Mouse (Mus musculus) MEL (cell line): ENCODE measurements around the gene Fhad1.

Experiments used
- CTCF ChIP-seq, 3 experiments: IDR thresholded peaks in 2 of 3; conservative IDR thresholded peaks in 1 of 3; 2 replicates each; pipeline ENCODE4 v1.5.1; 2011 to 2012; ENCODE audit warnings: low read length in 3 of 3, low read depth in 2 of 3, mild to moderate bottlenecking in 2 of 3, improper control_type of control experiment in 1 of 3, inconsistent platforms in 1 of 3, mixed read lengths in 1 of 3, moderate library complexity in 1 of 3; ENCODE audit not compliant: control insufficient read depth in 1 of 3, insufficient read depth in 1 of 3, poor library complexity in 1 of 3, severe bottlenecking in 1 of 3
- GABPA ChIP-seq: IDR thresholded peaks from 2 replicates; pipeline ENCODE4 v1.6.1; 2012; ENCODE audit warnings: low read depth, mild to moderate bottlenecking, inconsistent platforms, low read length, improper control_type of control experiment, moderate library complexity
- MAFK ChIP-seq: IDR thresholded peaks from 2 replicates; pipeline ENCODE4 v1.6.1; 2011; ENCODE audit warnings: low read depth, mild to moderate bottlenecking, low read length, improper control_type of control experiment, borderline replicate concordance
- MAX ChIP-seq: IDR thresholded peaks from 2 replicates; pipeline ENCODE4 v1.6.1; 2011; ENCODE audit warnings: low read length, improper control_type of control experiment
- POLR2A ChIP-seq, 2 experiments: IDR thresholded peaks; 2 replicates each; pipeline ENCODE4 v1.6.1; 2011 to 2012; ENCODE audit warnings: low read length in 2 of 2, mild to moderate bottlenecking in 2 of 2, control low read depth in 1 of 2, improper control_type of control experiment in 1 of 2, low read depth in 1 of 2, moderate library complexity in 1 of 2; ENCODE audit not compliant: control insufficient read depth in 1 of 2, insufficient read depth in 1 of 2, poor library complexity in 1 of 2
- TCF12 ChIP-seq: IDR thresholded peaks from 2 replicates; pipeline ENCODE4 v1.6.1; 2014; ENCODE audit warnings: low read depth, mild to moderate bottlenecking, inconsistent platforms, low read length, improper control_type of control experiment, moderate library complexity
- USF2 ChIP-seq, 2 experiments: IDR thresholded peaks; 2 replicates each; pipeline ENCODE4 v1.6.1; 2011 to 2012; ENCODE audit warnings: improper control_type of control experiment in 2 of 2, low read length in 2 of 2, borderline replicate concordance in 1 of 2, inconsistent platforms in 1 of 2, low read depth in 1 of 2, mild to moderate bottlenecking in 1 of 2; ENCODE audit not compliant: insufficient read depth in 1 of 2

GRCm38 (mm10) chr4:142000581-142000980 lies 14.3 kb downstream of the Fhad1 start:
- TF ChIP-seq TCF12 (no peak), POLR2A (IDR thresholded peaks at IDR 0.05; ENCODE audit: control insufficient read depth in 1 of 2, insufficient read depth in 1 of 2, low read depth in 1 of 2, low read length in 2 of 2, poor library complexity in 1 of 2) (no peak), GABPA (no peak), USF2 (IDR thresholded peaks at IDR 0.05; ENCODE audit: borderline replicate concordance in 1 of 2, insufficient read depth in 1 of 2, low read depth in 1 of 2, low read length in 2 of 2) (no peak), CTCF (IDR thresholded peaks at IDR 0.05 in 2 of 3, conservative IDR thresholded peaks at IDR 0.05 in 1 of 3; ENCODE audit: control insufficient read depth in 1 of 3, insufficient read depth in 1 of 3, low read depth in 2 of 3, low read length in 3 of 3, poor library complexity in 1 of 3, severe bottlenecking in 1 of 3) (no peak), MAX (no peak), MAFK (no peak)
